Mouse (Mus musculus) kidney, postnatal 10 days (tissue): Measurements from ENCODE around the gene Zfp423.

Experiments used
- DNase-seq: peaks from one replicate; pipeline ENCODE4 v3.0.0; 2021; ENCODE audit warnings: mixed read lengths

Gene Zfp423

DNA sequence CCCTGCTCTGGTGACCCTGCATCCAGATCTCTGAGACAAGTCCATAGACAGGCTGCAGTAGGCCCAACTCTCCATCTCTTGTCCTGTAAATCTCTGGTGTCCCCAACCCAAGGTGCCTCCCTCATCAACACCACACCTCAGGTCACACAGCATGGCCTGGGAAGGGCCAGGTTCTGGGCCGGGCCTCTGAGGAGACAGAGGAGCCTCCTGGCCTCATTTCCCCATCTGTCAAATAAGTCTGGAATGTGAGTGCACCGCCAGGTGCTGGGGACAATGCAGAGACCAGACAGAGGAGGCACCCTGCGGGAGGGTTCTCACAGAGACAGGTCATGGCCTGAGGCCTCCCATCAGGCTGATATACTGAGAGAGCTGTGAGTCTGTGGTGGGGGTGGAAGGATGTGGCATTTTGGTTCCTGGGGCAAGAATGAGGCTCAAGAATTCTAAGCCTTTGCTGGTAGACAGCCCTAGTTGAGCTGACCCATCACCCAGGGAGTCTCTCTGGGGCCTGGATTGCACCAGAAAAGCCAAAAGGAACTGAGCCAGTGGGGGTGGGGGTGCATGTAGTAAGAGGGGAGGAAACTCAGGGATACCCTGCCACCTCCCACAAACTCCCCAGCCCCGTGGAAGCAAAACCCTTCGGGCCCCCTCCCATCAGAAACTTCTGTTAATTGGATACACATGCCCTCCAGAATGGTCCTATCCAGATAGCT lies 15.0 kb downstream of the Zfp423 start:
- DNase-seq: no peak

DNA sequence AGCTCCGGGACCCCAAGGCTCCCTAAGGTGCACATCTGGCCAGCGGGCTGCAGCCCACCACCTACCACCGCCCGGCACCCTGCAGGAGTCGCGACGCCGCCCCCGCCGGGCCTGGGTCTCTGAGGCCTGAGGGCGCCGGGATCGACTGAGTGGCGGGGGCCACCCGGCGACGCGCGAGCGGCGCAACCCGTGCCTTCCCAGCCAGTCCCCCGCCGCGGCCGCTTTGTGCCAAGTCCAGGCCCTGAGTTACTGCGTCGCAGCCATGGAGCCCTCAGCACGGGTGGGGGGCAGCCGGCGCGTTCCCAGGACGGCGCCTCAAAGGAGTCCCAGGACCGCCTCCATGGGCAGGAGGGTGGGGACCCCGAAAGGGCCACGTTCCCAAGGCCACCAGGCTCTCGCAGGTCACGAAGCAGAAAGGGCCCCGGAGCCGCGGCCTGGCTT lies 15.7 kb downstream of the Zfp423 start:
- peak; percentile 44 for DNase-seq

DNA sequence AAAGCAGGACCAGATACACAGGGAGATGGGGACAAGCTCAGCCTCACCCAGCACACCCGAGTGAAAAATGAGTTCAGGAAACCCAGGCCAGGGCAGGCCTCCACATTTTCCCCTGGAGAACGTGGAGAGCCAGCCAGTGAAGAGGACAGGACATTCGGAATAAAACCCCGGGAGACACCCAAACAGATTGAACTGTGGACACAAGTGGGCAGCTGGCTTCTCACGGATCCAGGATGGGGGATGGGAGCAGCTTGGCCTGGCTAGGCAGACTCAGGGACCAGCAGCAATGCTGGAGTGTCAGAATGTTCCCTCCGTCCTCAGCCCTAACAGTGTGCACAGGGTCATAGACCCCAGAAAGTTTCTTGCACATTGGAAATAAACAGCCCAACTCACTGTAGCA lies 18.7 kb downstream of the Zfp423 start:
- peak; percentile 53 for DNase-seq

DNA sequence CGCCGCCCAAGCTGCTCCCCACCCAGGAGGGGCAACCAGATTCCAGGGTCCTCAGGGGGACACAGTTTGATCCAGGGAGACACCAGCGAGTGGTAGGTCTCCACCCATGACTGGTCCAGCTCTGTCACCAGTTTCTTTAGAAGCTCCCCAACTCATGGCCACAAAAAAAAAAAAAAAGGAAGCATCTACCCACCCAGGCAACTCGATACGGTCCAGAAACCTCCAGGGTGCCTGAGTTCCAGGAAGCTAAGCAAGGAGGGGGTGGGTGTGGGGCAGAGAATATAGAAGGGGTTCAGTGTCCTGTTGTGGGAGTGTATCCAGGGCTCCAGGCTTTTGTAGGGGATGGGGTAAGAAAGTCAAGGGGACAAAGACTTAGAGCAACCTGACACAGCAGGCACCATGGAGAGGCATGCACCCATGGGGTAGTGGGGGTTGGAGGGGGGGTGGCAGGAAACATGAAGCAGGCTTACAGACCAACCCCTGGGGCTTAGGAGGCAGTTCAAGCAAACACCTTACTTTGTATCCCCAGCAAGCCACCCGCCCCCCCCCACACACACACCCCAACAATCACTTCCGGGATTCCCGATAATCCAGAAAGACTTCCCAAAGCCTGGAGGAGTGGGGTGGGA lies 20.0 kb downstream of the Zfp423 start:
- DNase-seq: no peak

DNA sequence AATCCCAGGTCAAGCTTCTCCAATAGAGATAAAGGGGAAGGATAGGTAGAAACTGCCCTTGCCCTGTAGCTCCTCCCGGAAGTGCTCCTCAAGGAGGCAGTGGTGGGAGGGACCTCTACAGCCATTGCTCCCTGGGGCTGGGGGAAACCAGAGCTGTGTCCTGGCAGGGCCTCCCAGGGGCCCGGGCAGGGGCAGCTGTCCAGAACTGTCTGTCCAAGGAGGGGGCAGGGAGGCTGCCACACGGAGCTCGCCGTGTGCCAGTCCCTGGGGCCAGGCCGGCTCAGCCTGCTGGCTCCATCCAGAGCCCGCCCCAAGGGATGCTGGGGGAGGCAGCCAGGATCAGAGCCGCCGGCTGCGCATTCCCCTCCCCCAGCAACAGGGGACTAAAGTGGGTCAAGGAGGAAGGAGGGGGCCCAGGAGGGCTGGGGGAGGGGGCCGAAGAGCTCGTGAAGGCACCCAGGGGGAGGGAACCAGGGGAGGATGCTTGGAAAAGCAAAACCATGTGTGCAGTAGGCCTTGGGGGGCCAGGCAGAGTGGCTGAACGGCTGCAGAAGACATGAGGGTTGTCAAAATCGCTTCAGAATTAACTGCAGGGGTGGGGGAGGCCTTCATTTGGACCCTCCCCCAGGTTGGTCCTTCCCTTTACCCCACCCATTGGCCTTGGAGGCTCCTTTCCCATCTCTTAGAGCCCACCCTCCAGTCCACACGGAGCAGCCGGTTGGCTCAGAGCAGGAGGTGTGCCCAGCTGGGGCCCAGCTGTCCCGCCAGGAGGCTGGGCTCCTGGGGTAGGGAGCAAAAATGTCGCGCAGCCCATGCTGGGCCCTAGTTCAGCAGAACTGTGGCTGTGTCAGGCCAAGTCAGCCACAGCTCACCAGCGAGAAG lies 20.8 kb downstream of the Zfp423 start:
- DNase-seq: peak; percentile 71

DNA sequence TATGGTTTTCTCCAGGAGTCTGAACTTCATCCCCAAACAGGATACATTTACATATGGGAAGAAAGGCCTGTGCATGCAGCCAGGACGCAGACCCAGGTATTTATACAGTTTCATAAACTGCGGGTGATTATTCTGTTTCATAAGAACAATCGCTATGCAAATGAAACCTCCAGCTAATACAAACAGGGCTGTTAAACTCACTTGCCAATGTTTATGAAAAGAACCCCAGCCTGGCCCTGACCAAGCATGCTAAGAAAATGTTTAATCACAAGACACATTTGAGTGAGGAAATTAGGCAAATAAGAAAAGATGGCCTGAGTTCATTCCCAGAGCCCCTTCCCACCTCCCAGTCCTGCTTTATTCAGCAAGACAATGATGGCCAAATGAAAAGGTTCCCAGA lies 22.2 kb downstream of the Zfp423 start:
- no peak for DNase-seq

DNA sequence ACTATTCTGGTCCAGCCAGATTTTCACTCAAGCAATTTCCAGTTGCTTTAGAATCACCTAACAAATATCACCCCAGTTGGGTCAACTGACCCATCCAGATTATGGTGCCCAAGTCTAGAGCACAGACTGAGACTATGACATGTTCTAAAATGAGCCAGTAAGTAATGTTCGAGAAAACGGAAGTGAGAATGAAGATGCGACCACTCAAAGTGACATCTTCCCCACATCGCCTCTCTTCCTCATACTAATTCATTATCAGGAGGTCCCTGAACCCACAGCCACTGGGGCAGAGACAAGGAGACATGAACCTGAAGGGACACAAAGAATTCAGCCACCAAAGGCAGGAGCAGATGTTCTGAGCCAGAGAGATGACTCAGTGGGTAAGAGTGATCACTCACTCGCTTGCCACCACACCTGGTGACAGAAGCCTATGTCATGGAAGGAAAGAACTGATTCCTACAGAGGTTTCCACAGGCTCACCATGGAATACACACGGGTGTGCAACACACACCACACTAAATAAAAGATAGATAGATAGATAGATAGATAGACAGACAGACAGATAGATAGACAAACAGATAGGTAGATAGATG lies 24.2 kb downstream of the Zfp423 start:
- DNase-seq: no peak

DNA sequence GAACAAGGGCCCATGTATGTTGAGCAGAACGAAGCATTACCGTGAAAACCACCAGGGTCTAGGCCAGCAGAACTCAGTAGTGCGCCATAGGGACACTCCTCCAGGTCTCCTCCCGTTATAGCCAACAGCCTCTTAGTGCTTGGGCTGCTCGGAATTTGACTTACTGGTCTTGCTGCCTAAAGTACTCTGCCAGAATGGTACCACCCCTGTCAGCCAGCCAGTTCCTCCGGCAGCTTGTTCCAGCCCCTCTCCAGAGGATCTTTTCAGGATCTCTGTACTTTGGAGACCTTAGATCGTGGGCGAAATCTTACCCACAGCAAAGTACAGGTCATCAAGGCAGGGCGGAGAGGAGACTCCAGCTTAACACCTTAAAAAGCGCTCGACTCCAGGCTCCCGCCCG lies 25.2 kb downstream of the Zfp423 start:
- no peak for DNase-seq

DNA sequence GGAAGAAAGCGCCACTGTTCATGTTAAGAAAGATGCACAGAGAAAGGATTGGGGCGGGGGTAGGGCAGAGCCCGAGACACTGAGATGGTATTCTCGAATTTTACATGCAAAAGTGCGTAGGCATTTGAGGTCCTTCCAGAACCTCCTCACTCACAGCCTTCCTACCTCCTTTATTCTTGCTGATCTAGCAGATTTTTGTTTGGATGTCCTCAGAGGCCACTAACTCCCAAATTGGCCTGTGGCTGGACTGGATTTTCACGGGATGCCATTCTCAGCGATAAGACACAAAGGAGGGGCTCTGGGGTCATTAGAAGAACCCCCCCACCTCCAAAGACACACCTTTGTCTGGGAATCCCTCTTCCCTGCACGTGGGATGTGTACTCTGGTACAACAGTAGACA lies 25.6 kb downstream of the Zfp423 start:
- no peak for DNase-seq

DNA sequence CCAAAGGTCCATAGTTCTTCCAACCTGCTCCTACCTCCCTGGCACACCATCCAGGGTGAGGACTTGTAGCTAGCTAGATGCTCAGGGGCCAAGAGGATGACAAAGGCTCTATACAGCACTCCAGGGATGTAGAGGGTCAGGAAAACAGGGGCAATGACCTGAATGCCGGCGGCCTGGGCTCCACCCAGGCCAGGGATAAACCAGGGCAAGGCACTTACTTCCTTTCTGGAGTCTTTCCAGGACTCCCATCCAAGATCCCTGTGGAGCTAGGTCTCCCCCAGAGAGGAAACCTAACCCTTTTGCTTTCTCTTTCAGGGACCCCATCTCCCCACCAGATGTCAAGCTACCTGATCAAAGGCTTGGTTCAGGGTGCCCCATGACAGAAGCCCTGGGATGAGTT lies 30.5 kb downstream of the Zfp423 start:
- peak; percentile 42 for DNase-seq

DNA sequence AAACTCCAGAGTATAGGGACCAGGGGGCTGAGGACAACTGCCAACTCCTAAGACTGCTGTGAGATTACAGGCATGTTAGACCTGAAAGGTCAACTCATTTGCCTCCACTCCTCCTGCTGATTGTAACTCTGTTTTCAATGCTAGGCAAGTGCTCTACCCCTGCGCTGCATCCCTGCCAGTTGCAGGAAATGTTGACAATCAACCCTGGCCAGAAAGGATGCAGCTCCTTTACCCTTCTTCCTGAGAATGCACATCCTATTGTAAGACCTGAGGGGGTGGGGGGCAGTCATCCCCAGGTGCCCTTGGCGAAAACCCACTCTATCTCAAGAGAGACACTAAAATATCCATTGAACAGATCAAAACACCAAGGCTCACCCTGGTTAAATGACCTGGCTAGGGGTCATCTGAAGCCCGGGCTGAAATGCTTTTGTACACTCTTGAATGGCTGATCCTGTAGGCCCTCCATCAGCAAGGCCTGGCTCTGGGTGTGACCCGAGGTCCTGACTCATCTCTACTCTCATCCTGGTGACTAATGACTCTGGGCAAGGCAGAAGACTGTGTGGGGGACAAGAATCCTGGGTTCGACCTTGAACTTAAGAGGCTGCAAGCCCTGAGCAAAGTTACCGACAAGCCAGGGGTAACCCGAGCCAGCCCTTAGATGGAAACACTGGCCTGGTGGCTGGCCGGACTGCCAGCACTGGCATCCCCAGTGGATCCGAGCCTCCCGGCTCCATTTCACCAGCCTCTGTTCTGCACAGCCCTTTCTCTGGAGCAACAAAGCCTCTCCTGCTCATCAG lies 32.2 kb downstream of the Zfp423 start:
- DNase-seq: no peak

DNA sequence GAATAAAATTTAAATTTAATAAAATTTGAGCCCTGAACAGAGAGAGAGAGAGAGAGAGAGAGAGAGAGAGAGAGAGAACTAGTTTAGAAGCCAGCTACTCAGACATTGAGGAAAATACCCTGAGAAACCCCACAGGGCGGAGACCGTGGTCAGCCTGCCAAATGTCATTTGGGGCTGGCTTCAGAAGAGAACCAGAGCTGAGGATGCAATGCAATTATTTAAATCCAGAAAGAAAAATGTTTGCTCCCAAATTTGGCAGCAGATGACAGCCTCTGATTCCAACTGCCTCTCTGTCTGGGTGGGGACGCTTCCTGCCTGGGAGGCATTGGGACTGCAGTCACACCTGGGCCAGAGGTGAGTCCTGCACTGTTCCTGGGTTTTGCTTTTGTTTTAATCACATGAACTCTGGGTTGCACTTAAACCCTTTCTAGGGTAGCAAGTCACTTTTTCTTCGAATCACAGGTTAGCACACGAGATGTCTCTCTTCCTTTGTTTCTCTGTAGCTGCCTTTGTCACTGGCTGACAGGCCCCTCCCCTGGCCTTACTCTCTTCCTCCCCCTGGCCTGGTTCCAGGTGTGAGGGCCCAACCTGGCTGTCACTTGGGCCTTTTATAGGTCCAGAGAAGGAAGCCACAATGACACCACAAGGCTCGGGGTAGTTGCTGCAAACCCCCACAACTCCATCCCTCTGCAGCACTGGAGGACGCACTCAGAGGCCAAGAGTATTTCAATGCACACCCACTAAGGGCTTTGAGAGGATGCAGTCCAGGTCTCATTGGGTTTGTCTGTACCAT lies 33.1 kb downstream of the Zfp423 start:
- peak; percentile 55 for DNase-seq

DNA sequence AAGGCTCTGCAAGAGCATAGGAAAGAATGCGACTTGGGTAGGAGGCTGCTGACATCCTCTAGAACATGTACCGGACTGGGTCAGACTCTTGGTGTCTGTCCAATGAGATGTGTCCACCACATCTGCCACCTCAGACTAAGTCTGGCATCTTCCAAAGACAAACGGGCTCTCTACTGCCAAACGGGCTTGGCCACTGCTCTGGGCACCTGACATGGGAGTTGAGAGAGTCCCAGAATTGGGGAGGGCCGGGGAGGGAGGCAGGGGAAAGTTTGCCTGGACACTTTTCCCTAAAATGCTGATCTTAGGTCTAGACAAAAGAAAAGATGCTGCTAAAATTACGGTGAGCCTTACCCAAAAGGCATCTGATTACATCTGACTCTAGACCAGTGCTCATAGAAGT lies 36.5 kb downstream of the Zfp423 start:
- DNase-seq: no peak

DNA sequence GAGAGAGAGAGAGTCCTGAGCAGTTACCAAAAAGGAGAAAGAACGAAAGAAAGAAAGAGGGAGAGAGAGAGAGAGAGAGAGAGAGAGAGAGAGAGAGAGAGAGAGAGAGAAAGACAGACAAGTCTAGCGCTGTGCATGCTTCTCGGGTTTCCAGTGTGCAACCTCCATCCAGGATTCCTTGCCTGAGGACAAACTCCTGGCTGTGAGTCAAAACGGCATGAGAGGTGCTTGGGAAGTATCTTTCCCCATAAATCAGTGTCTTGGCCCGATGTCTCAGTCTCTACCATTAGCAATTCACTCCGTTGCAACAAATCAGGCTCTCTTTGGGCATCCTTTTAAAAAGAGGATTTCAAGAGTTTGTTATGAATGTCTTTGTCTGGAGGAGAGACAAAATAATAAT lies 36.9 kb downstream of the Zfp423 start:
- DNase-seq: peak; percentile 46

DNA sequence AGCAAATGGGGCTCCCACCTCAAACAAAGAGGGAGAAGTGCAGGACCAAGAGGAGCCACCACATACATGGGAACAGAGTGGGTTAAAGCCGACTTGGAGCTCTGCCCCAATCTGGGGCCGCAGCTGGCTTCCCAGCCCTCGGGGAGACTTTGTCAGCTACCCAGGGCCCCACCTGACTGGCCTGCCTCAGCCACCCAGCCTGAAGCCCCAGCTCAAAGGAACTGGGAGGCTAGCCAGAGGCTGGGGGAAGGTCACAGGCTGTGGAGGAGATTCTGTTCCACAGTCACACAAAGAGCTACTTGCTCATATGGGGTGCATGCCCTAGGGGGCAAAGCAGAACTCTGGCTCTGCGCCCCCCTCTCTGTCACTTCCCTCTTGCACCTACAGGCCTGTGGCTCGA lies 41.4 kb downstream of the Zfp423 start:
- no peak for DNase-seq

DNA sequence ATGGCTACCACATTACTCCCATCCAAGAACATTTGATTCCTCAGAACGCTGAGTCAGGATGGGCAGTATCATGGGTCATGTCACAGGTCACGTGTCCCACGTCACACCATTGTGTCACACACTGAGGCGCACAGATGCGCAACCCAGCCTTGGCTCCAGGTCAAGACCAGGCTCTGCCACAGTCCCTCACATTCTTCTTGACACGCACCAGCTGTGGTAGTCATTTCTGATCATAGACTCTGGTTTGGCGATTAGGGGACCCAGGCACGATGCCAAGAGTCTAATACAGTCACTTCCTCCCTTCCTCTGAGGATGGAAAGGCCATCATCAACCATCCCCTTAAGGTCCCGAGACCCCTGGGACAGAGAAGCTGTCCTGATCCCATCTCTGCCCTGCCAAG lies 43.6 kb downstream of the Zfp423 start:
- DNase-seq: peak; percentile 70

DNA sequence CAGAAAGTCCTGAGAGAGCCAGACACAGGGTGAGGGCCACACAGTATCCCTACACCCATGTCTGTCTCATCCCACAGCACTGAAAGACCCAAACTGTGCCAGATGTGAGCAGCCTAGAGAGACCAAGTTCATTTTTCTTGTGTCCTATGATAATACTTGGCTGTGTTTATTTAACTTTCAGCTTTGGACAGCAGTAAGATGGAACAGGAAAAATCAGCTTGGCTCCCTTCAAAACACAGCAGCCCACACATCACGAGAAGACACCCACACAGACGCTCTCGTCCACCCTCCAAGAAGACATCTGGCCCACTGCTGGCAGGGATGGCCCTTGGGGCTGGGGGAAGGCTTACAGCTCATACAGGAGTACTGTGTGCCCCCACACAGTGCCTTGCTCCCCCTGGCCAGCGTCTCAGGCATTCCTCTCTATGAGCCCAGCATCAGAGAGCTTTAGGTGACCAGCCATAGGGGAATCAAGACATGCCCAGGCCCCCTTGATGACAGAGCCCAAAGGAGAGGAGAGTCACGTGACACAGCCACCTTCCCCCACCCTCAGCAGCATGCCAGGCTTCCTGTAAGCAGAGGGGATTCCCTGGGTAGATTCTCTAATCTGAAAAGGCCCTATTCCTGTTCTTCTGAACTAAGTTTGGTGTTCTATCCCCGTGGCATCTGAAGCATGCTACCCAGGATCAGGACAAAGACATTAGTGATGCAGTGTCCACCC lies 45.0 kb downstream of the Zfp423 start:
- no peak for DNase-seq

DNA sequence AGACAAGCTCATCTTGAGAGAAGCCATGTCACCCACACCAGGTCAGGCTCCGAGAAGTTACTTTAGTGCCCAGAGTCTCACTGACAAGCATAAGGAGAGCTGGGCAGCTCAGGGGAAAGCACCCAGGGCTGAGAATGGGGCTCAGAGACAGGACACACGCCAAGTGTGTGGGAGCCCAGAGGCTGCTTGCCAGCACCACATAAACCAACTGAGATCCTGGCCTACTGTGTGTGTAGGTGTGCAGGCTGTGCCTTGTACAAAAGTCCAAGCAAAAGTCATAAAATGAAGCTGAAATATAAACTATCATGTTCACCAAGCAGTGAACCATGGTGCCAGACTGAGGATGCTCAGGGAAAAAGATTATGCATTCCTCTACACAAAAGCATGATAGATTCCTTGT lies 50.5 kb downstream of the Zfp423 start:
- no peak for DNase-seq

DNA sequence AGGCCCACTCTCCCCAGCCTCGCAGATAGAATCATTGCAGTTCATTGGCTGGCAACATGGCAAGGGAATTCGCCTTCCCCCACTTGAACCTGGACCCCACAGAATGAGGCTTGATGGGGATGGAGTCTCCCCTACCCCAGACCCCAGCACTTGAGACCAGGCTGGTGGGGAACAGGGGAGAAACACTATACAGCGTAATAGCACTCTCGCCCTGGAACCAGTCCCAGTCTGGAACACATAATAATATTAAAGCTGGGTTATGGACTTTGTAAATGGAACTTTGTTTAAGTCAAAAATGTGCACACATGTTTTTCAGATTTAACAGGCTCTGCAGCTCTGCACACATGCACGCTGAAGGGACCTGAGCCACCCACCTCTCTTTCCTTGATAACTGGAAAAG lies 54.0 kb downstream of the Zfp423 start:
- DNase-seq: no peak

DNA sequence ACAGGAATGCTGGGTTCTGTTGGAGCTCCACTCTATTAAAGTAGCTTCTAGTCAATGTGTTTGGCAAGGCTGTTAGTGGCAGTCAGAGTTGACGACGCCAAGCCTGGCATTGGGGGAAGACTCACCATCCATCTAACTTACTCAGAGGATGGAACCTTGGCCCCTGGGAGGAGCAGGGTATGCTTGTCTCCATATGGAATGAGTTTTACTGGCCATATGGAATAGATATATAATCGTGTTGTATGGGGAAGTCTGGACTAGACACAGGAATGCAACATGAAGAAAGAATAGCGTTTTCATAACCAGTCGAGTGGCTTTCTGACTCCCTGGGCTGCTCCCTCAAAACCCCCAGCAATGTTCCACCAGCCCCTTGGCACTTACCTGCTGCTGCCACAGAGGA lies 55.3 kb downstream of the Zfp423 start:
- DNase-seq: no peak
